Mouse (Mus musculus): ENCODE measurements around the gene Opa1. TPM values are rescaled to one million over a fixed set of nuclear protein-coding genes. Genes with fewer than 3 reads are reported as not detected.

Opa1 gene
- polyA plus RNA-seq, 1 experiment from 2014 or later = 48.2 TPM

- peak; percentile 54 for ATAC-seq (ENCODE audit: low FRiP score, low read depth)
Measured at GRCm38 (mm10) chr16:29579787-29580176, 648 bp downstream of the Opa1 start.

DNA sequence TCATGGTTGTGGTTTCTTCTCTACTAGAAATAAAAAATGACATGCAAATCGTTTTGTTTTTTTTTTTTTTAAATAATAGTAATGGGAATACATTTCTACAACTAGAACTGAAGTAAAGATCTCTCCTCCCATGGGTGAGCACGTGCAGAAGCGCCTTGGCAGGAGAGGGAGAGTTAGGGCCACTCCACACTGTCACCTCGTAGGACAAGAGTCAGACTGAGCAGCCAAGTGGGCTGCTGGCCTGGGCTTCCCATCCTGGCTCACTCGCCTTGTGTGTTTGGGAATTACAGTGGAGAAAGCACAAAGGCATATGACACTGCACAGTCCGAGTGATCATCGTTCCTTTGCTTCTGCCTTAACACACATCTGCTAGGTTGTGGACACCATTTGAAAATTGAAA lies 13.0 kb downstream of the Opa1 start:
- no peak overlapping the region for H3K9ac ChIP-seq
- no peak overlapping the region for H3K4me2 ChIP-seq (replicated peaks)
- peaks cover 38% of the 10 kb centered on the region for H3K36me3 ChIP-seq
- no peak overlapping the region for H3K4me3 ChIP-seq
- no peaks in the 10 kb centered on the region for H3K9me3 ChIP-seq
- H3K4me1 ChIP-seq = no peaks in the 10 kb centered on the region
- WGBS = 87% methylated on average over 7 of the region's 7 CpGs
- no peak overlapping the region for H3K27ac ChIP-seq
- no peaks in the 10 kb centered on the region for H3K27me3 ChIP-seq (replicated peaks)
- no peak for ATAC-seq (ENCODE audit: low FRiP score, low read depth)

More at GRCm38 (mm10) chr16:29579787-29580176, 648 bp downstream of the Opa1 start:
- Histone ChIP-seq H3K4me1 (peaks cover 10% of the 10 kb centered on the region), H3K4me2 (replicated peaks) (peak overlapping the region; percentile 90), H3K36me3 (no peaks in the 10 kb centered on the region; the same call in 1 of the 2 replicates), H3K9me3 (no peaks in the 10 kb centered on the region), H3K4me3 (peak overlapping the region; percentile 84), H3K27me3 (replicated peaks) (no peaks in the 10 kb centered on the region), H3K27ac (no peak overlapping the region), H3K9ac (peak overlapping the region; percentile 83)
- 9% methylated on average over 12 of the region's 12 CpGs for WGBS

DNA sequence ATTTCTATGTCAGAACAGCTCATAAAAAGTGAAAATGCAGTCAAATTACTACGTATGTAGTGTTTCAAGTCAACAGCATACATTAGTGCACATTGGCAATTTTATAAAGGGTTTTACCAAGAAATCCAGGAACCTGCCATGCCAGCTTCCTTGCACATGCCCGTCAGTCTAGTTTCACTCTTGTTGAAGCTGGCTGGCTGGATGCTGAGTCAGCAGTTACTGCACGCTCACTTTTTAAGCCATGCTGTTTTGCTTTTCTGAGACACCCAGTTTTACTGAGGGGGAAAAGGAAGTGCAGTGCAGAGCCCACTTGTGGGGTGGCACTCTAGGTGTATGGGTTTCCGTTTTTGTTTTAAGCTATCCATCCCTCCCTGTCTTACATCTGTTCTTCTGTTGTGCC lies 18.0 kb downstream of the Opa1 start:
- Histone ChIP-seq H3K4me2 (replicated peaks) (no peak overlapping the region), H3K4me1 (no peaks in the 10 kb centered on the region), H3K27me3 (replicated peaks) (no peaks in the 10 kb centered on the region), H3K27ac (no peak overlapping the region), H3K4me3 (no peak overlapping the region), H3K9me3 (no peaks in the 10 kb centered on the region), H3K9ac (no peak overlapping the region), H3K36me3 (peaks cover 15% of the 10 kb centered on the region)
- ATAC-seq (ENCODE audit: low FRiP score, low read depth) = no peak
- 86% methylated on average over 4 of the region's 4 CpGs for WGBS

DNA sequence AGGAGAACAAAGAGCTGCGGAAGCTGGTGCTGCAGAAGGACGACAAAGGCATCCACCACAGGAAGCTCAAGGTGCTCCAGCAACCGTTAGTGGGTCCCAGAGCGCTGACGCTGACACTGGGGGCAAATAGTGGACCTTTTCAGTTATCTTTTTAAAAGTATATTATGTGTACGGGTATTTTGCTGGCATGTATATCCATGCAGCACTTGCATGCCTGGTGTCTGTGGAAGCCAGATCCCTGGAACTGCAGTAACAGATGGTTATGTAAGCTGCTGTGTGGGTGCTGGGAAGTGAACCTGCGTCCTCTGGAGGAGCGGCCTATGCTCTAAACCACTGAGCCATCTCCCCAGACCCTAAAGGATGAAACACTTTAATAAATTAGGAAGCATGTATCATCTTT lies 26.4 kb downstream of the Opa1 start:
- peaks cover 55% of the 10 kb centered on the region for H3K36me3 ChIP-seq
- no peak overlapping the region for H3K9ac ChIP-seq
- WGBS = 94% methylated on average over 8 of the region's 8 CpGs
- no peak for ATAC-seq (ENCODE audit: low FRiP score, low read depth)
- H3K4me2 ChIP-seq (replicated peaks) = no peak overlapping the region
- H3K27ac ChIP-seq = no peak overlapping the region
- H3K9me3 ChIP-seq = no peaks in the 10 kb centered on the region
- no peaks in the 10 kb centered on the region for H3K27me3 ChIP-seq (replicated peaks)
- H3K4me1 ChIP-seq = no peaks in the 10 kb centered on the region
- no peak overlapping the region for H3K4me3 ChIP-seq

- Histone ChIP-seq H3K9me3 (no peaks in the 10 kb centered on the region), H3K4me3 (no peak overlapping the region), H3K9ac (no peak overlapping the region), H3K4me2 (replicated peaks) (no peak overlapping the region), H3K4me1 (no peaks in the 10 kb centered on the region), H3K27me3 (replicated peaks) (no peaks in the 10 kb centered on the region), H3K27ac (no peak overlapping the region), H3K36me3 (peaks cover 68% of the 10 kb centered on the region)
- 96% methylated on average over 7 of the region's 7 CpGs for WGBS
- ATAC-seq (ENCODE audit: low FRiP score, low read depth) = no peak
Measured at GRCm38 (mm10) chr16:29607131-29607530, 28.0 kb downstream of the Opa1 start.

- H3K9ac ChIP-seq = no peak overlapping the region
- H3K4me1 ChIP-seq = no peaks in the 10 kb centered on the region
- H3K27me3 ChIP-seq (replicated peaks) = no peaks in the 10 kb centered on the region
- peaks cover 81% of the 10 kb centered on the region for H3K36me3 ChIP-seq
- H3K27ac ChIP-seq = no peak overlapping the region
- H3K4me3 ChIP-seq = no peak overlapping the region
- no peak overlapping the region for H3K4me2 ChIP-seq (replicated peaks)
- no peaks in the 10 kb centered on the region for H3K9me3 ChIP-seq
- no peak for ATAC-seq (ENCODE audit: low FRiP score, low read depth)
- 85% methylated on average over 9 of the region's 9 CpGs for WGBS
Measured at GRCm38 (mm10) chr16:29614762-29615161, 35.6 kb downstream of the Opa1 start.

GRCm38 (mm10) chr16:29629053-29629452 lies 49.9 kb downstream of the Opa1 start:
- 92% methylated on average over 1 of the region's 1 CpGs for WGBS
- H3K9me3 ChIP-seq = no peaks in the 10 kb centered on the region
- ATAC-seq (ENCODE audit: low FRiP score, low read depth) = no peak
- H3K27ac ChIP-seq = no peak overlapping the region
- H3K4me3 ChIP-seq = no peak overlapping the region
- no peak overlapping the region for H3K9ac ChIP-seq
- peaks cover 71% of the 10 kb centered on the region for H3K36me3 ChIP-seq
- no peak overlapping the region for H3K4me2 ChIP-seq (replicated peaks)
- no peaks in the 10 kb centered on the region for H3K4me1 ChIP-seq
- peaks cover 11% of the 10 kb centered on the region; the same call in 1 of the 2 replicates for H3K27me3 ChIP-seq (replicated peaks)

DNA sequence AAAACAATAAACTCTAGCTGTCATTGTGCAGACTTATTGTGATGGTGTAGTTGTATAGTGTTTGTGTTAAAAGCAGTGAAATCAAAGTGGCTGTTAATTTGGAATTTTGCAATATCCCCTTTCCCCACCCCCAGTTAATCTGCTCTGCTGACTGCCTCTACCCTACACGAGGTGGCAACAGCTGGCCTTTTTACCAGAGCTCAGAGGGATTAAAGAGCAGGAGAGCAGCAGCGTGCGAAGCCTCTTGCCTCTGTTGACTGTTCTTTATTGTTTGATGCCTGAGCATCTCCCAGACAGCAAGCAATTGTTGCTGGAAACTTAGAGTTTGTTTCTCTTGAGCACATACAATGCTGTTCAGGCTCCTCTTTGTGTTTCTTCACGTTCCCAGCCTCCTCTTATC lies 56.6 kb downstream of the Opa1 start:
- H3K27me3 ChIP-seq (replicated peaks) = peaks cover 27% of the 10 kb centered on the region
- H3K9me3 ChIP-seq = no peaks in the 10 kb centered on the region

DNA sequence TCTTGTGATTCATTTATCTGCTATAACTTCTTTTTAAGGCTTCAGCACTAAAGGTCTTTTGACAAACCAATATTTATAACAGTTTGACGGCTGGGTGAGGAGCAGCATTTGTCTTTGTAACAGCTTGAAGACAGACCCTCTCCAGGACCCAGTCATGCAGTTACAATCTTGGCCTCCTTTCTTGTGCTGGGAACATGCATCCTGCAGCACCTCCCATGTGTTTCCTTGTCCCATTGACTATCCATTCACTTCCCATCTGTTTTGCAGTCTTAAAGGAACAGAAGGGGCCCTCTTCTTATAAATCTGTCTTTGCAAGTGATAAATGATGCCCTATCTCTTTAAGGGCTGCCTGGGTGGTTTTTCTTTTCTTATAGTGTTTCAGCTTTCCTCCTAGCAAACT lies 63.2 kb downstream of the Opa1 start:
- Histone ChIP-seq H3K27ac (no peak overlapping the region), H3K4me1 (no peaks in the 10 kb centered on the region), H3K9ac (no peak overlapping the region), H3K36me3 (peaks cover 10% of the 10 kb centered on the region; the same call in 1 of the 2 replicates), H3K9me3 (no peaks in the 10 kb centered on the region), H3K4me2 (replicated peaks) (no peak overlapping the region), H3K27me3 (replicated peaks) (peaks cover 20% of the 10 kb centered on the region), H3K4me3 (no peak overlapping the region)
- ATAC-seq (ENCODE audit: low FRiP score, low read depth) = peak; percentile 53; the same call in 1 of the 2 replicates
- 8% methylated on average over 1 of the region's 1 CpGs for WGBS

More for the DNA sequence above, 56.6 kb downstream of the Opa1 start:
- WGBS = 16% methylated on average over 4 of the region's 4 CpGs
- H3K27ac ChIP-seq = no peak overlapping the region
- no peak overlapping the region for H3K9ac ChIP-seq
- no peak overlapping the region for H3K4me3 ChIP-seq
- H3K4me2 ChIP-seq (replicated peaks) = no peak overlapping the region
- peaks cover 23% of the 10 kb centered on the region for H3K36me3 ChIP-seq
- peaks cover 2% of the 10 kb centered on the region; the same call in 1 of the 2 replicates for H3K4me1 ChIP-seq
- ATAC-seq (ENCODE audit: low FRiP score, low read depth) = no peak

- WGBS = 81% methylated on average over 3 of the region's 3 CpGs
- Histone ChIP-seq H3K36me3 (peaks cover 25% of the 10 kb centered on the region), H3K9ac (no peak overlapping the region), H3K4me3 (no peak overlapping the region), H3K27ac (no peak overlapping the region), H3K27me3 (replicated peaks) (peaks cover 16% of the 10 kb centered on the region), H3K9me3 (no peaks in the 10 kb centered on the region), H3K4me1 (no peaks in the 10 kb centered on the region), H3K4me2 (replicated peaks) (no peak overlapping the region)
- ATAC-seq (ENCODE audit: low FRiP score, low read depth) = no peak
Measured at GRCm38 (mm10) chr16:29644871-29645270, 65.7 kb downstream of the Opa1 start.

DNA sequence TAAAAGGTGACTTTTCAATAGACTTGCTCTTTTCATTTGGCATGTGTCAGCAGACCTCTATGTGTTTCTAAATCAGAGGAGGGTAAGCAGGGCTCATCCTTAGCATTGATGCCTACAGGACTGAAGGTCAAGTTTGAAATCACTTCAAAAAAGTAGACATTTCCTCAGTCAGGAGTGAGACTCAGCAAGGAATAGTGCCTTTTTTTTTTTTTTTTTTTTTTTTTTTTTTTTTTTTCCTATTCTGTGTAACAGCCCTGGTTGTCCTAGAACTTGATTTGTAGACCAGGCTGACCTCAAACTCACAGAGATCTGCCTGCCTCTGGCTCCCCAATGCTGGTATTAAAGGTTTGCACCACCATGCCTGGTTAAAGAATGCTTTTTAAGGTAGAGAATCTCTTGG lies 67.1 kb downstream of the Opa1 start:
- no peaks in the 10 kb centered on the region for H3K9me3 ChIP-seq
- no peak overlapping the region for H3K9ac ChIP-seq
- peaks cover 13% of the 10 kb centered on the region for H3K27me3 ChIP-seq (replicated peaks)
- H3K27ac ChIP-seq = no peak overlapping the region
- H3K4me1 ChIP-seq = no peaks in the 10 kb centered on the region
- no peak overlapping the region for H3K4me3 ChIP-seq
- H3K36me3 ChIP-seq = peaks cover 31% of the 10 kb centered on the region
- no peak for ATAC-seq (ENCODE audit: low FRiP score, low read depth)
- no peak overlapping the region for H3K4me2 ChIP-seq (replicated peaks)

GRCm38 (mm10) chr16:29656187-29656825 lies 77.2 kb downstream of the Opa1 start:
- no peak for ATAC-seq (ENCODE audit: low FRiP score, low read depth)
- Histone ChIP-seq H3K27ac (no peak overlapping the region), H3K4me3 (no peak overlapping the region), H3K4me1 (peaks cover 14% of the 10 kb centered on the region), H3K9ac (no peak overlapping the region), H3K9me3 (no peaks in the 10 kb centered on the region), H3K36me3 (peaks cover 7% of the 10 kb centered on the region), H3K4me2 (replicated peaks) (no peak overlapping the region), H3K27me3 (replicated peaks) (peaks cover 66% of the 10 kb centered on the region)
- 56% methylated on average over 9 of the region's 9 CpGs for WGBS

GRCm38 (mm10) chr16:29656901-29657300 lies 77.8 kb downstream of the Opa1 start:
- Histone ChIP-seq H3K4me2 (replicated peaks) (no peak overlapping the region), H3K27me3 (replicated peaks) (peaks cover 71% of the 10 kb centered on the region), H3K27ac (no peak overlapping the region), H3K4me3 (no peak overlapping the region), H3K9ac (no peak overlapping the region), H3K36me3 (peaks cover 4% of the 10 kb centered on the region), H3K4me1 (peaks cover 14% of the 10 kb centered on the region), H3K9me3 (no peaks in the 10 kb centered on the region)
- no peak for ATAC-seq (ENCODE audit: low FRiP score, low read depth)
- 37% methylated on average over 10 of the region's 10 CpGs for WGBS

All from neural tube, embryonic 12.5 days (tissue).